Mouse (Mus musculus): ENCODE measurements around the gene Tsen34. TPM values are rescaled to one million over a fixed set of nuclear protein-coding genes. Genes with fewer than 3 reads are reported as not detected.
A peak's percentile ranks its signal among the peaks of the same experiment; 100 is the strongest.
"Not testable (repeated sequence)": the region's sequence is repeated elsewhere in the genome, so short reads cannot be mapped to it uniquely, and the experiment has no call there.

Tsen34 gene
- polyA plus RNA-seq, 1 experiment from 2014 or later = 46.1 TPM

- 23% methylated on average over 6 of the region's 6 CpGs for WGBS (ENCODE audit: insufficient replicate concordance)
- H3K27me3 ChIP-seq (ENCODE audit: insufficient read depth, low read length) = no peaks in the 10 kb centered on the region
- no peak for DNase-seq
Measured at GRCm38 (mm10) chr7:3705911-3706310, 13.2 kb downstream of the Tsen34 start.

GRCm38 (mm10) chr7:3706343-3706934, 13.8 kb downstream of the Tsen34 start:
- no peaks in the 10 kb centered on the region for H3K27me3 ChIP-seq (ENCODE audit: insufficient read depth, low read length)
- ATAC-seq = no peak
- H3K36me3 ChIP-seq (replicated peaks; ENCODE audit: insufficient read depth, low read length) = peaks cover 23% of the 10 kb centered on the region
- H3K4me2 ChIP-seq (ENCODE audit: low read depth, low read length) = peak overlapping the region; percentile 82
- no peak for DNase-seq
- H3K9ac ChIP-seq (replicated peaks) = peak overlapping the region; percentile 72
- no peaks in the 10 kb centered on the region for H3K9me3 ChIP-seq (ENCODE audit: low read length)
- peak overlapping the region; percentile 77 for H3K27ac ChIP-seq (ENCODE audit: low read depth)
- no peak for TF ChIP-seq CTCF (IDR thresholded peaks at IDR 0.05; ENCODE audit: low read depth)
- 41% methylated on average over 11 of the region's 11 CpGs for WGBS (ENCODE audit: insufficient replicate concordance)
- peaks cover 11% of the 10 kb centered on the region for H3K4me1 ChIP-seq (ENCODE audit: insufficient read depth)
- H3K4me3 ChIP-seq (ENCODE audit: low read depth, low read length) = peak overlapping the region; percentile 74

More at GRCm38 (mm10) chr7:3705911-3706310, 13.2 kb downstream of the Tsen34 start:
- no peak for ATAC-seq
- Histone ChIP-seq H3K4me2 (ENCODE audit: low read depth, low read length) (peak overlapping the region; percentile 82), H3K9me3 (ENCODE audit: low read length) (no peaks in the 10 kb centered on the region), H3K9ac (replicated peaks) (peak overlapping the region; percentile 72), H3K4me3 (ENCODE audit: low read depth, low read length) (peak overlapping the region; percentile 74), H3K27ac (ENCODE audit: low read depth) (peak overlapping the region; percentile 77), H3K4me1 (ENCODE audit: insufficient read depth) (peaks cover 11% of the 10 kb centered on the region), H3K36me3 (replicated peaks; ENCODE audit: insufficient read depth, low read length) (peaks cover 28% of the 10 kb centered on the region)
- TF ChIP-seq EP300 (IDR thresholded peaks at IDR 0.05; ENCODE audit: low read depth) (no peak), CTCF (IDR thresholded peaks at IDR 0.05; ENCODE audit: low read depth) (no peak)

- 24% methylated on average over 4 of the region's 4 CpGs for WGBS (ENCODE audit: insufficient replicate concordance)
- ATAC-seq = peak; percentile 9
- TF ChIP-seq EP300 (IDR thresholded peaks at IDR 0.05; ENCODE audit: low read depth) (no peak), CTCF (IDR thresholded peaks at IDR 0.05; ENCODE audit: low read depth) (no peak)
- no peak overlapping the region for H3K9ac ChIP-seq (replicated peaks)
- H3K4me3 ChIP-seq (ENCODE audit: low read depth, low read length) = no peak overlapping the region
- DNase-seq = peak; percentile 36
- H3K27ac ChIP-seq (ENCODE audit: low read depth) = peak overlapping the region; percentile 77
- H3K27me3 ChIP-seq (ENCODE audit: insufficient read depth, low read length) = no peaks in the 10 kb centered on the region
- peaks cover 21% of the 10 kb centered on the region for H3K36me3 ChIP-seq (replicated peaks; ENCODE audit: insufficient read depth, low read length)
- H3K4me2 ChIP-seq (ENCODE audit: low read depth, low read length) = no peak overlapping the region
- peaks cover 11% of the 10 kb centered on the region for H3K4me1 ChIP-seq (ENCODE audit: insufficient read depth)
- H3K9me3 ChIP-seq (ENCODE audit: low read length) = no peaks in the 10 kb centered on the region
Measured at GRCm38 (mm10) chr7:3707027-3707426, 14.4 kb downstream of the Tsen34 start.

- peak overlapping the region; percentile 41; the same call in 1 of the 2 replicates for H3K27ac ChIP-seq (ENCODE audit: low read depth)
- TF ChIP-seq EP300 (IDR thresholded peaks at IDR 0.05; ENCODE audit: low read depth) = no peak
- TF ChIP-seq CTCF (IDR thresholded peaks at IDR 0.05; ENCODE audit: low read depth) = no peak
- DNase-seq = no peak
- H3K27me3 ChIP-seq (ENCODE audit: insufficient read depth, low read length) = no peaks in the 10 kb centered on the region
- H3K4me1 ChIP-seq (ENCODE audit: insufficient read depth) = peaks cover 11% of the 10 kb centered on the region
- H3K4me2 ChIP-seq (ENCODE audit: low read depth, low read length) = no peak overlapping the region
- peaks cover 21% of the 10 kb centered on the region for H3K36me3 ChIP-seq (replicated peaks; ENCODE audit: insufficient read depth, low read length)
- no peak overlapping the region for H3K4me3 ChIP-seq (ENCODE audit: low read depth, low read length)
- no peak overlapping the region for H3K9ac ChIP-seq (replicated peaks)
- no peaks in the 10 kb centered on the region for H3K9me3 ChIP-seq (ENCODE audit: low read length)
- ATAC-seq = no peak
- WGBS (ENCODE audit: insufficient replicate concordance) = 58% methylated on average over 7 of the region's 7 CpGs
Measured at GRCm38 (mm10) chr7:3707568-3708413, 15.1 kb downstream of the Tsen34 start.

- not testable (repeated sequence) for H3K4me3 ChIP-seq (ENCODE audit: low read depth, low read length); H3K27me3 ChIP-seq (ENCODE audit: insufficient read depth, low read length); H3K9me3 ChIP-seq (ENCODE audit: low read length); H3K9ac ChIP-seq (replicated peaks); H3K4me2 ChIP-seq (ENCODE audit: low read depth, low read length); DNase-seq; ATAC-seq
- Histone ChIP-seq H3K4me1 (ENCODE audit: insufficient read depth) (peaks cover 11% of the 10 kb centered on the region), H3K27ac (ENCODE audit: low read depth) (peak overlapping the region; percentile 41; the same call in 1 of the 2 replicates), H3K36me3 (replicated peaks; ENCODE audit: insufficient read depth, low read length) (peaks cover 21% of the 10 kb centered on the region)
- 41% methylated on average over 5 of the region's 5 CpGs for WGBS (ENCODE audit: insufficient replicate concordance)
Measured at GRCm38 (mm10) chr7:3708447-3708980, 15.9 kb downstream of the Tsen34 start.

GRCm38 (mm10) chr7:3709000-3709399, 16.3 kb downstream of the Tsen34 start:
- Histone ChIP-seq H3K27me3 (ENCODE audit: insufficient read depth, low read length) (no peaks in the 10 kb centered on the region), H3K4me2 (ENCODE audit: low read depth, low read length) (no peak overlapping the region), H3K27ac (ENCODE audit: low read depth) (peak overlapping the region; percentile 39; the same call in 1 of the 2 replicates), H3K4me1 (ENCODE audit: insufficient read depth) (peaks cover 11% of the 10 kb centered on the region), H3K9me3 (ENCODE audit: low read length) (no peaks in the 10 kb centered on the region), H3K36me3 (replicated peaks; ENCODE audit: insufficient read depth, low read length) (peaks cover 21% of the 10 kb centered on the region), H3K4me3 (ENCODE audit: low read depth, low read length) (no peak overlapping the region), H3K9ac (replicated peaks) (no peak overlapping the region)
- no peak for DNase-seq
- 50% methylated on average over 1 of the region's 1 CpGs for WGBS (ENCODE audit: insufficient replicate concordance)
- TF ChIP-seq EP300 (IDR thresholded peaks at IDR 0.05; ENCODE audit: low read depth) (no peak), CTCF (IDR thresholded peaks at IDR 0.05; ENCODE audit: low read depth) (no peak)
- no peak for ATAC-seq
